Mouse (Mus musculus): ENCODE results near the gene Oas1f. TPM values are rescaled to one million over a fixed set of nuclear protein-coding genes. Genes with fewer than 3 reads are reported as not detected.

Oas1f gene
- polyA plus RNA-seq, 1 experiment from 2014 or later = not detected

Small RNAs within 50 kb of the gene (microRNA-seq; reads per million reads assigned to microRNA genes)
- gene Gm22907 = not detected

Other genes with a start within 250 kb of the Oas1f start
- gene Rita1, start 234.8 kb upstream of the Oas1f start, polyA plus RNA-seq (2014; fragmentation: Nextera tagmentation; extraction: Ambion mirVana) = 12.3 and 13.2 TPM in 2 replicates
- 42.0 and 42.6 TPM in 2 replicates for gene Ddx54, start 234.6 kb upstream of the Oas1f start, polyA plus RNA-seq (2014; fragmentation: Nextera tagmentation; extraction: Ambion mirVana)
- not detected in 2 replicates for gene Cfap73, start 213.1 kb upstream of the Oas1f start, polyA plus RNA-seq (2014; fragmentation: Nextera tagmentation; extraction: Ambion mirVana)
- gene Rasal1, start 198.6 kb upstream of the Oas1f start, polyA plus RNA-seq (2014; fragmentation: Nextera tagmentation; extraction: Ambion mirVana) = 0.39 TPM in 1 of 2 replicates, not detected in the other
- gene Dtx1, start 135.4 kb upstream of the Oas1f start, polyA plus RNA-seq (2014; fragmentation: Nextera tagmentation; extraction: Ambion mirVana) = 7.0 and 7.4 TPM in 2 replicates
- not detected in 2 replicates for gene Oas2, start 97.5 kb upstream of the Oas1f start, polyA plus RNA-seq (2014; fragmentation: Nextera tagmentation; extraction: Ambion mirVana)
- gene Oas3, start 69.7 kb upstream of the Oas1f start, polyA plus RNA-seq (2014; fragmentation: Nextera tagmentation; extraction: Ambion mirVana) = 0.08 TPM in 1 of 2 replicates, not detected in the other
- gene Oas1e, start 51.8 kb upstream of the Oas1f start, polyA plus RNA-seq (2014; fragmentation: Nextera tagmentation; extraction: Ambion mirVana) = 0.18 TPM in 1 of 2 replicates, not detected in the other
- 0.21 and 0.23 TPM in 2 replicates for gene Oas1c, start 34.9 kb upstream of the Oas1f start, polyA plus RNA-seq (2014; fragmentation: Nextera tagmentation; extraction: Ambion mirVana)
- gene Oas1h, start 14.1 kb downstream of the Oas1f start, polyA plus RNA-seq (2014; fragmentation: Nextera tagmentation; extraction: Ambion mirVana) = not detected in 2 replicates
- gene Oas1g, start 40.2 kb downstream of the Oas1f start, polyA plus RNA-seq (2014; fragmentation: Nextera tagmentation; extraction: Ambion mirVana) = not detected in 2 replicates
- 0.70 TPM in 2 replicates for gene Oas1a, start 60.2 kb downstream of the Oas1f start, polyA plus RNA-seq (2014; fragmentation: Nextera tagmentation; extraction: Ambion mirVana)
- not detected in 2 replicates for gene Oas1d, start 67.2 kb downstream of the Oas1f start, polyA plus RNA-seq (2014; fragmentation: Nextera tagmentation; extraction: Ambion mirVana)
- 0.99 and 1.5 TPM in 2 replicates for gene Rph3a, start 162.7 kb downstream of the Oas1f start, polyA plus RNA-seq (2014; fragmentation: Nextera tagmentation; extraction: Ambion mirVana)